Mouse (Mus musculus) brain, embryonic 14.5 days (tissue): ENCODE measurements at regions not wholly inside any gene's neighbourhood (a gene's known extent, or its start where the extent isn't known, plus 50 kb on each side); places are given as distances from the start of the nearest gene placed in this dataset.

Experiments
- CTCF ChIP-seq: fragments of 200-500 bp; IDR thresholded peaks from 2 replicates; pipeline ENCODE4 v1.5.1; 2012; ENCODE audit warnings: inconsistent platforms, mild to moderate bottlenecking, moderate library complexity, borderline replicate concordance; ENCODE audit not compliant: insufficient read depth, insufficient read length; ENCODE audit errors: extremely low read depth
- POLR2A ChIP-seq: fragments of 200-500 bp; IDR thresholded peaks from 2 replicates; pipeline ENCODE4 v1.6.1; 2012; ENCODE audit warnings: mild to moderate bottlenecking, inconsistent platforms, borderline replicate concordance; ENCODE audit not compliant: poor library complexity, insufficient read depth, insufficient read length, severe bottlenecking; ENCODE audit errors: extremely low read depth

- TF ChIP-seq POLR2A (no peak), CTCF (no peak)
These were observed 716.5 kb downstream of the Epm2a start for GRCm38 (mm10) chr10:12059728-12060127.
